ENCODE assay signal across 20 mouse cellular contexts in the genomic region with DNA sequence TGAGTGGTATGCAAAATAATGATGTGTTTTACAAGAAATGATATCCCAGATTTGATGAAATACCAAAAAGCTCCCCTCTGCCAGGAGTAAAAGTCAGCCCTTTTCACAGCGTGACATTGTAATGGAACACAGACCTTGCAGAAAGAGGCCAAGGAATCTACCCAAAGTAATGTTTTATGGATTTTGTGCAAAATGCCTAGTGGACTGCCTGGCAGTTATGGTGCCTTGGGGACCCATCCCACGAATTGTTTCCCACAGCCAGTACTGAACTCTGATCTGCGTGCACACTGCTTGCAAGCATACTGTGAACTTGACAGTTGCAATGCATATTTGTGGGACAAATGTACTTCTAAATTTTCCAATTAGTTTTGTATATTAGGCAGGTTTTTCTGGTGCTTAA.
"Had no signal": no experiment of that assay in that cellular context is flagged by ENCODE, and none has a peak within 500 bp of the region (broad histone marks: within the 10 kb centered on the region; RNA-seq: fewer than 3 reads in every experiment).

No protein-coding gene starts in this region.

- H3K27ac ChIP-seq: liver, embryonic 13.5 days; macrophage; midbrain, embryonic 13.5 days; neural tube, embryonic 12.5 days; neural tube, embryonic 15.5 days; stomach, embryonic 15.5 days had no signal

- H3K9me3 ChIP-seq: liver, embryonic 13.5 days; midbrain, embryonic 13.5 days; neural tube, embryonic 12.5 days; neural tube, embryonic 15.5 days; stomach, embryonic 15.5 days had no signal

- H3K4me3 ChIP-seq: liver, embryonic 13.5 days; megakaryocyte, embryonic 14.5 days; midbrain, embryonic 13.5 days; neural tube, embryonic 12.5 days; neural tube, embryonic 15.5 days; stomach, embryonic 15.5 days had no signal

- H3K4me2 ChIP-seq: liver, embryonic 13.5 days; lung, embryonic 14.5 days; midbrain, embryonic 13.5 days; neural tube, embryonic 12.5 days; neural tube, embryonic 15.5 days; stomach, embryonic 15.5 days had no signal

- H3K9ac ChIP-seq: liver, embryonic 13.5 days; lung, embryonic 14.5 days; midbrain, embryonic 13.5 days; neural tube, embryonic 12.5 days; neural tube, embryonic 15.5 days; stomach, embryonic 15.5 days had no signal

- H3K4me1 ChIP-seq: liver, embryonic 13.5 days; megakaryocyte, embryonic 14.5 days; midbrain, embryonic 13.5 days; neural tube, embryonic 15.5 days; stomach, embryonic 15.5 days had no signal

- ATAC-seq: intestine, embryonic 16.5 days; lung, postnatal 0 days; midbrain, embryonic 13.5 days had no signal

- DNase-seq: kidney, adult 18-20 months; kidney, adult 9 months; kidney, postnatal 14 days; kidney, postnatal 4 days; left cerebral cortex, postnatal 4 days; liver, embryonic 13.5 days; lung, embryonic 14.5 days; right cerebral cortex, adult 18-20 months; right cerebral cortex, postnatal 14 days; right cerebral cortex, postnatal 4 days; spleen, adult 18-20 months; thymus, postnatal 25 days had no signal

- H3K27me3 ChIP-seq: liver, embryonic 13.5 days; megakaryocyte, embryonic 14.5 days; midbrain, embryonic 13.5 days; neural tube, embryonic 12.5 days; neural tube, embryonic 15.5 days; stomach, embryonic 15.5 days had no signal

- H3K36me3 ChIP-seq: liver, embryonic 13.5 days; midbrain, embryonic 13.5 days; neural tube, embryonic 12.5 days; neural tube, embryonic 15.5 days; stomach, embryonic 15.5 days had no signal
